Mouse (Mus musculus) midbrain, embryonic 12.5 days (tissue): ENCODE results near the gene Mettl22. TPM values are rescaled to one million over a fixed set of nuclear protein-coding genes. Genes with fewer than 3 reads are reported as not detected.

Experiments
- ATAC-seq: fragments of 200-750 bp; cut with Nextera tagmentation; 2 replicates; pipeline ENCODE4 v1.8.0; 2017; ENCODE audit warnings: low read depth, moderate TSS enrichment, moderate library complexity; ENCODE audit not compliant: low FRiP score
- H3K27ac ChIP-seq: fragments of 300-500 bp; sonication (generic); replicated peaks from 2 replicates; pipeline ENCODE4 v1.5.1; 2016; ENCODE audit warnings: mild to moderate bottlenecking
- H3K27me3 ChIP-seq: fragments of 300-500 bp; sonication (generic); 2 replicates; pipeline ENCODE4 v1.6.1; 2016; ENCODE audit warnings: mild to moderate bottlenecking
- H3K36me3 ChIP-seq: fragments of 300-500 bp; sonication (generic); 2 replicates; pipeline ENCODE4 v1.6.1; 2016
- H3K4me1 ChIP-seq: fragments of 300-500 bp; sonication (generic); 2 replicates; pipeline ENCODE4 v1.6.1; 2016
- H3K4me2 ChIP-seq: fragments of 300-500 bp; sonication (generic); replicated peaks from 2 replicates; pipeline ENCODE4 v1.6.1; 2016; ENCODE audit warnings: mild to moderate bottlenecking, moderate library complexity
- H3K4me3 ChIP-seq: fragments of 300-500 bp; sonication (generic); 2 replicates; pipeline ENCODE4 v1.5.1; 2016; ENCODE audit warnings: mild to moderate bottlenecking
- H3K9ac ChIP-seq: fragments of 300-500 bp; sonication (generic); replicated peaks from 2 replicates; pipeline ENCODE4 v1.6.1; 2016; ENCODE audit warnings: mild to moderate bottlenecking, moderate library complexity
- H3K9me3 ChIP-seq: fragments of 300-500 bp; sonication (generic); 2 replicates; pipeline ENCODE4 v1.6.1; 2016; ENCODE audit warnings: mild to moderate bottlenecking
- WGBS: fragments of 180-500 bp; shearing (Covaris S2); methylation state at CpG from one replicate; pipeline ENCODE4 v1.1.7; 2016; 5-methylcytosine and 5-hydroxymethylcytosine counted together
- polyA plus RNA-seq: library from polyadenylated mRNA; unstranded; fragments of >200 nt; fragmentation: Nextera tagmentation; extraction: Ambion mirVana; gene quantifications from 2 replicates; pipeline ENCODE4 v1.2.1, GENCODE M21; 2016

The Mettl22 gene
- polyA plus RNA-seq, result 17.1 and 19.9 TPM in 2 replicates

GRCm38 (mm10) chr16:8470603-8471481 is at the start of gene Mettl22:
Gene Mettl22, plus strand, starts transcription at chr16:8470788.
- Histone ChIP-seq H3K4me1 (peaks cover 9% of the 10 kb centered on the region), H3K27me3 (peaks cover 15% of the 10 kb centered on the region), H3K9ac (peak within 1 kb of the TSS; percentile 74), H3K36me3 (no peaks in the 10 kb centered on the region), H3K9me3 (no peaks in the 10 kb centered on the region), H3K4me2 (peak within 1 kb of the TSS; percentile 66), H3K27ac (peak within 1 kb of the TSS; percentile 50), H3K4me3 (peak within 1 kb of the TSS; percentile 69)
- WGBS, result under 1% methylated on average over 48 of the region's 48 CpGs
- peak; percentile 98 for ATAC-seq

GRCm38 (mm10) chr16:8420842-8421241 is 49.7 kb upstream of the Mettl22 start:
- Histone ChIP-seq H3K4me2 (no peak overlapping the region), H3K27ac (no peak overlapping the region), H3K27me3 (peaks cover 33% of the 10 kb centered on the region), H3K4me1 (peaks cover 19% of the 10 kb centered on the region; the same call in 1 of the 2 replicates), H3K9me3 (no peaks in the 10 kb centered on the region), H3K4me3 (no peak overlapping the region), H3K36me3 (no peaks in the 10 kb centered on the region), H3K9ac (no peak overlapping the region)
- no peak for ATAC-seq
- WGBS, result 91% methylated on average over 4 of the region's 4 CpGs

GRCm38 (mm10) chr16:8423626-8424114 is 46.9 kb upstream of the Mettl22 start:
- WGBS, result 43% methylated on average over 7 of the region's 7 CpGs
- ATAC-seq, result no peak
- no peak overlapping the region for H3K9ac ChIP-seq

GRCm38 (mm10) chr16:8424161-8424970 is 46.2 kb upstream of the Mettl22 start:
- Histone ChIP-seq H3K9ac (peak overlapping the region; percentile 39; the same call in 1 of the 2 replicates), H3K27ac (no peak overlapping the region), H3K4me2 (peak overlapping the region; percentile 61), H3K27me3 (peaks cover 52% of the 10 kb centered on the region), H3K9me3 (no peaks in the 10 kb centered on the region), H3K4me1 (peaks cover 10% of the 10 kb centered on the region; the same call in 1 of the 2 replicates), H3K36me3 (no peaks in the 10 kb centered on the region), H3K4me3 (peak overlapping the region; percentile 39)
- no peak for ATAC-seq
- WGBS, result 4% methylated on average over 42 of the region's 43 CpGs

More at GRCm38 (mm10) chr16:8423626-8424114, 46.9 kb upstream of the Mettl22 start:
- H3K4me3 ChIP-seq, result no peak overlapping the region
- peaks cover 10% of the 10 kb centered on the region; the same call in 1 of the 2 replicates for H3K4me1 ChIP-seq
- H3K36me3 ChIP-seq, result no peaks in the 10 kb centered on the region
- no peak overlapping the region for H3K4me2 ChIP-seq
- no peak overlapping the region for H3K27ac ChIP-seq
- H3K27me3 ChIP-seq, result peaks cover 52% of the 10 kb centered on the region
- no peaks in the 10 kb centered on the region for H3K9me3 ChIP-seq

- no peak for ATAC-seq
- peak within 1 kb of the TSS; percentile 39; the same call in 1 of the 2 replicates for H3K9ac ChIP-seq
- WGBS, result 2% methylated on average over 16 of the region's 16 CpGs
- H3K4me3 ChIP-seq, result peak within 1 kb of the TSS; percentile 39
- H3K36me3 ChIP-seq, result no peaks in the 10 kb centered on the region
- no peaks in the 10 kb centered on the region for H3K9me3 ChIP-seq
- peaks cover 10% of the 10 kb centered on the region; the same call in 1 of the 2 replicates for H3K4me1 ChIP-seq
- H3K27ac ChIP-seq, result no peak within 1 kb of the TSS
- peaks cover 52% of the 10 kb centered on the region for H3K27me3 ChIP-seq
- peak within 1 kb of the TSS; percentile 61 for H3K4me2 ChIP-seq
These were observed 45.6 kb upstream of the Mettl22 start, which contains the start of gene Tmem114 for GRCm38 (mm10) chr16:8424971-8425330. Gene Tmem114, minus strand, starts transcription at chr16:8425136.

- Histone ChIP-seq H3K36me3 (no peaks in the 10 kb centered on the region), H3K4me2 (no peak overlapping the region), H3K9me3 (no peaks in the 10 kb centered on the region), H3K4me1 (peaks cover 10% of the 10 kb centered on the region; the same call in 1 of the 2 replicates), H3K27ac (no peak overlapping the region), H3K9ac (no peak overlapping the region), H3K4me3 (no peak overlapping the region), H3K27me3 (peaks cover 52% of the 10 kb centered on the region)
- WGBS, result 81% methylated on average over 5 of the region's 5 CpGs
- no peak for ATAC-seq
These were observed 44.9 kb upstream of the Mettl22 start for GRCm38 (mm10) chr16:8425736-8426135.

GRCm38 (mm10) chr16:8429531-8429930 is 41.1 kb upstream of the Mettl22 start:
- ATAC-seq, result no peak
- no peak overlapping the region for H3K4me3 ChIP-seq
- peaks cover 4% of the 10 kb centered on the region; the same call in 1 of the 2 replicates for H3K4me1 ChIP-seq
- H3K9ac ChIP-seq, result no peak overlapping the region
- no peak overlapping the region for H3K27ac ChIP-seq
- H3K36me3 ChIP-seq, result no peaks in the 10 kb centered on the region
- WGBS, result 85% methylated on average over 4 of the region's 4 CpGs
- no peak overlapping the region for H3K4me2 ChIP-seq
- no peaks in the 10 kb centered on the region for H3K9me3 ChIP-seq
- H3K27me3 ChIP-seq, result peaks cover 32% of the 10 kb centered on the region

- WGBS, result 85% methylated on average over 3 of the region's 3 CpGs
- Histone ChIP-seq H3K4me2 (no peak overlapping the region), H3K4me3 (no peak overlapping the region), H3K27ac (no peak overlapping the region), H3K9ac (no peak overlapping the region), H3K36me3 (no peaks in the 10 kb centered on the region), H3K27me3 (0 out of 2 replicates have a peak, but pooled peaks cover under 1% of the 10 kb centered on the region), H3K4me1 (no peaks in the 10 kb centered on the region), H3K9me3 (no peaks in the 10 kb centered on the region)
- ATAC-seq, result no peak
These were observed 38.0 kb upstream of the Mettl22 start for GRCm38 (mm10) chr16:8432616-8433015.

GRCm38 (mm10) chr16:8444911-8445310 is 25.7 kb upstream of the Mettl22 start:
- Histone ChIP-seq H3K27me3 (no peaks in the 10 kb centered on the region), H3K27ac (no peak overlapping the region), H3K4me3 (no peak overlapping the region), H3K4me1 (no peaks in the 10 kb centered on the region), H3K9me3 (no peaks in the 10 kb centered on the region), H3K4me2 (no peak overlapping the region), H3K9ac (no peak overlapping the region), H3K36me3 (no peaks in the 10 kb centered on the region)
- no peak for ATAC-seq
- WGBS, result 86% methylated on average over 7 of the region's 7 CpGs

GRCm38 (mm10) chr16:8446256-8446655 is 24.3 kb upstream of the Mettl22 start:
- Histone ChIP-seq H3K36me3 (no peaks in the 10 kb centered on the region), H3K9me3 (no peaks in the 10 kb centered on the region)

GRCm38 (mm10) chr16:8453301-8453700 is 17.3 kb upstream of the Mettl22 start:
- H3K4me2 ChIP-seq, result no peak overlapping the region
- ATAC-seq, result no peak
- H3K4me1 ChIP-seq, result no peaks in the 10 kb centered on the region
- H3K27ac ChIP-seq, result no peak overlapping the region
- no peaks in the 10 kb centered on the region for H3K9me3 ChIP-seq
- WGBS, result 94% methylated on average over 2 of the region's 2 CpGs
- no peak overlapping the region for H3K9ac ChIP-seq
- H3K36me3 ChIP-seq, result no peaks in the 10 kb centered on the region
- no peak overlapping the region for H3K4me3 ChIP-seq
- H3K27me3 ChIP-seq, result no peaks in the 10 kb centered on the region

More at GRCm38 (mm10) chr16:8446256-8446655, 24.3 kb upstream of the Mettl22 start:
- ATAC-seq, result no peak
- 90% methylated on average over 6 of the region's 6 CpGs for WGBS
- Histone ChIP-seq H3K4me1 (no peaks in the 10 kb centered on the region), H3K4me2 (no peak overlapping the region), H3K4me3 (no peak overlapping the region), H3K27ac (no peak overlapping the region), H3K27me3 (no peaks in the 10 kb centered on the region), H3K9ac (no peak overlapping the region)
